Mouse (Mus musculus) erythroblast, embryonic 14.5 days (primary cell): ENCODE measurements around the gene Fads3.

ENCODE experiments used
- GATA1 ChIP-seq: IDR thresholded peaks from 2 replicates; pipeline ENCODE4 v1.6.1; 2012; ENCODE audit warnings: low read length, inconsistent platforms, mixed read lengths
- TAL1 ChIP-seq: IDR thresholded peaks from 3 replicates; pipeline ENCODE4 v1.6.1; 2012; ENCODE audit warnings: low read length, inconsistent platforms, mixed read lengths

DNA sequence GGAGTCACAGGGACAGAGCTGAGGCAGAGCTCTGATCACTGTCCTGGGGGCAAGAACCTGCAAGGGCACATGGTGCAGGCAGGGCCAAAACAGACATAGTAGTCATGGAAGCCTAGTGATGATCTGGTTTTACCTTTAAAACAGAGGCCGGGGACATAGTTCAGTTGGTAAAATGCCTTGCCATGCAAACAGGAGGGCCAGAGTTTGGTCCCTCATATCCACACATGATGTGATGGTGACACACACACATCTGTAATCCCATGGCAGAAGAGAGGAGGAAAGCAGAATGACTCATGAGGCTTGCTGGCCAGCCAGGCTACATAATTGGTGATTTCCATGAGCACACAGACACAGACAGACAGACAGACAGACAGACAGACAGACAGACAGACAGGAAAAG is 66.8 kb downstream of the Fads3 start:
- no peak for TF ChIP-seq GATA1
- no peak for TF ChIP-seq TAL1
